Mouse (Mus musculus) embryonic facial prominence, embryonic 15.5 days (tissue): Measurements from ENCODE around the gene Proz. TPM values are rescaled to one million over a fixed set of nuclear protein-coding genes. Genes with fewer than 3 reads are reported as not detected.

Experiments
- ATAC-seq: fragments of 200-750 bp; cut with Nextera tagmentation; 2 replicates; pipeline ENCODE4 v1.8.0; 2017; ENCODE audit warnings: low read depth, moderate TSS enrichment; ENCODE audit not compliant: insufficient number of reproducible peaks, low FRiP score, low TSS enrichment
- H3K27ac ChIP-seq: fragments of 300-500 bp; sonication (generic); replicated peaks from 2 replicates; pipeline ENCODE4 v1.5.1; 2015; ENCODE audit warnings: mild to moderate bottlenecking, inconsistent platforms
- H3K27me3 ChIP-seq: fragments of 300-500 bp; sonication (generic); 2 replicates; pipeline ENCODE4 v1.6.1; 2015; ENCODE audit warnings: inconsistent platforms
- H3K36me3 ChIP-seq: fragments of 300-500 bp; sonication (generic); 2 replicates; pipeline ENCODE4 v1.6.1; 2015; ENCODE audit warnings: mild to moderate bottlenecking, inconsistent platforms
- H3K4me1 ChIP-seq: fragments of 300-500 bp; sonication (generic); 2 replicates; pipeline ENCODE4 v1.6.1; 2015; ENCODE audit warnings: inconsistent platforms
- H3K4me2 ChIP-seq: fragments of 300-500 bp; sonication (generic); replicated peaks from 2 replicates; pipeline ENCODE4 v1.6.1; 2015; ENCODE audit warnings: mild to moderate bottlenecking, inconsistent platforms
- H3K4me3 ChIP-seq: fragments of 300-500 bp; sonication (generic); replicated peaks from 2 replicates; pipeline ENCODE4 v1.5.1; 2015; ENCODE audit warnings: mild to moderate bottlenecking, inconsistent platforms
- H3K9ac ChIP-seq: fragments of 300-500 bp; sonication (generic); 2 replicates; pipeline ENCODE4 v1.6.1; 2015; ENCODE audit warnings: inconsistent platforms
- H3K9me3 ChIP-seq: fragments of 300-500 bp; sonication (generic); replicated peaks from 2 replicates; pipeline ENCODE4 v1.6.1; 2016; ENCODE audit warnings: inconsistent platforms
- WGBS: fragments of 180-500 bp; shearing (Covaris S2); methylation state at CpG from one replicate; pipeline ENCODE4 v1.1.7; 2015; 5-methylcytosine and 5-hydroxymethylcytosine counted together
- polyA plus RNA-seq: library from polyadenylated mRNA; unstranded; fragments of >200 nt; fragmentation: Nextera tagmentation; extraction: Ambion mirVana; gene quantifications from 2 replicates; pipeline ENCODE4 v1.2.1, GENCODE M21; 2015

The Proz gene
- polyA plus RNA-seq, 1 experiment from 2014 or later = 0.13 TPM

- no peak overlapping the region for H3K4me3 ChIP-seq
- no peak overlapping the region for H3K27ac ChIP-seq
- 80% methylated on average over 13 of the region's 13 CpGs for WGBS
- H3K9ac ChIP-seq = no peak overlapping the region
- H3K27me3 ChIP-seq = no peaks in the 10 kb centered on the region
- H3K9me3 ChIP-seq = no peaks in the 10 kb centered on the region
- no peaks in the 10 kb centered on the region for H3K36me3 ChIP-seq
- no peak overlapping the region for H3K4me2 ChIP-seq
- peaks cover 25% of the 10 kb centered on the region for H3K4me1 ChIP-seq
- no peak for ATAC-seq
These were observed 47.4 kb downstream of the Proz start for GRCm38 (mm10) chr8:13107990-13108638.

GRCm38 (mm10) chr8:13108967-13109366 is 48.3 kb downstream of the Proz start:
- WGBS = 83% methylated on average over 8 of the region's 8 CpGs
- no peak for ATAC-seq
- Histone ChIP-seq H3K9ac (no peak overlapping the region), H3K4me2 (no peak overlapping the region), H3K4me1 (peaks cover 19% of the 10 kb centered on the region), H3K27me3 (no peaks in the 10 kb centered on the region), H3K36me3 (peaks cover 8% of the 10 kb centered on the region), H3K27ac (no peak overlapping the region), H3K9me3 (no peaks in the 10 kb centered on the region), H3K4me3 (no peak overlapping the region)

GRCm38 (mm10) chr8:13109416-13109960 is 48.8 kb downstream of the Proz start:
- no peaks in the 10 kb centered on the region for H3K27me3 ChIP-seq
- H3K4me2 ChIP-seq = no peak overlapping the region
- 56% methylated on average over 1 of the region's 1 CpGs for WGBS
- peaks cover 12% of the 10 kb centered on the region for H3K36me3 ChIP-seq
- H3K9me3 ChIP-seq = no peaks in the 10 kb centered on the region
- H3K9ac ChIP-seq = no peak overlapping the region
- H3K4me3 ChIP-seq = no peak overlapping the region
- no peak overlapping the region for H3K27ac ChIP-seq
- no peak for ATAC-seq
- peaks cover 16% of the 10 kb centered on the region for H3K4me1 ChIP-seq

- Histone ChIP-seq H3K9me3 (no peaks in the 10 kb centered on the region), H3K4me2 (no peak overlapping the region), H3K9ac (no peak overlapping the region), H3K27ac (no peak overlapping the region), H3K36me3 (peaks cover 22% of the 10 kb centered on the region), H3K4me1 (peaks cover 10% of the 10 kb centered on the region), H3K27me3 (no peaks in the 10 kb centered on the region), H3K4me3 (no peak overlapping the region)
- no peak for ATAC-seq
- 83% methylated on average over 11 of the region's 11 CpGs for WGBS
These were observed 51.2 kb downstream of the Proz start for GRCm38 (mm10) chr8:13111917-13112316.

GRCm38 (mm10) chr8:13113232-13113631 is 52.5 kb downstream of the Proz start:
- Histone ChIP-seq H3K27me3 (no peaks in the 10 kb centered on the region), H3K4me2 (no peak overlapping the region), H3K9me3 (no peaks in the 10 kb centered on the region), H3K36me3 (peaks cover 32% of the 10 kb centered on the region), H3K27ac (no peak overlapping the region), H3K4me3 (no peak overlapping the region), H3K4me1 (peaks cover 2% of the 10 kb centered on the region; the same call in 1 of the 2 replicates), H3K9ac (no peak overlapping the region)
- no peak for ATAC-seq
- WGBS = 91% methylated on average over 4 of the region's 4 CpGs

- Histone ChIP-seq H3K27me3 (no peaks in the 10 kb centered on the region), H3K36me3 (peaks cover 52% of the 10 kb centered on the region)
These were observed 56.4 kb downstream of the Proz start for GRCm38 (mm10) chr8:13117096-13117495.

GRCm38 (mm10) chr8:13118516-13118915 is 57.8 kb downstream of the Proz start:
- Histone ChIP-seq H3K9me3 (no peaks in the 10 kb centered on the region), H3K9ac (no peak overlapping the region), H3K36me3 (peaks cover 60% of the 10 kb centered on the region), H3K4me1 (no peaks in the 10 kb centered on the region), H3K4me3 (no peak overlapping the region), H3K27me3 (no peaks in the 10 kb centered on the region), H3K4me2 (no peak overlapping the region), H3K27ac (no peak overlapping the region)
- ATAC-seq = no peak
- 87% methylated on average over 3 of the region's 3 CpGs for WGBS

More at GRCm38 (mm10) chr8:13117096-13117495, 56.4 kb downstream of the Proz start:
- ATAC-seq = no peak
- Histone ChIP-seq H3K9ac (no peak overlapping the region), H3K27ac (no peak overlapping the region), H3K4me3 (no peak overlapping the region), H3K9me3 (no peaks in the 10 kb centered on the region), H3K4me2 (no peak overlapping the region), H3K4me1 (no peaks in the 10 kb centered on the region)
- WGBS = 91% methylated on average over 2 of the region's 2 CpGs

GRCm38 (mm10) chr8:13120882-13121665 is 60.4 kb downstream of the Proz start:
- Histone ChIP-seq H3K4me3 (no peak overlapping the region), H3K36me3 (peaks cover 66% of the 10 kb centered on the region), H3K9ac (no peak overlapping the region), H3K4me2 (no peak overlapping the region), H3K9me3 (no peaks in the 10 kb centered on the region), H3K4me1 (no peaks in the 10 kb centered on the region), H3K27ac (no peak overlapping the region), H3K27me3 (no peaks in the 10 kb centered on the region)
- WGBS = 93% methylated on average over 7 of the region's 7 CpGs
- no peak for ATAC-seq

GRCm38 (mm10) chr8:13122887-13123421 is 62.2 kb downstream of the Proz start:
- Histone ChIP-seq H3K36me3 (peaks cover 74% of the 10 kb centered on the region), H3K9ac (no peak overlapping the region), H3K27ac (no peak overlapping the region), H3K9me3 (no peaks in the 10 kb centered on the region), H3K4me3 (no peak overlapping the region), H3K27me3 (no peaks in the 10 kb centered on the region), H3K4me2 (no peak overlapping the region), H3K4me1 (no peaks in the 10 kb centered on the region)
- WGBS = 88% methylated on average over 7 of the region's 7 CpGs
- no peak for ATAC-seq

GRCm38 (mm10) chr8:13124897-13125296 is 64.2 kb downstream of the Proz start:
- Histone ChIP-seq H3K27ac (no peak overlapping the region), H3K4me2 (no peak overlapping the region), H3K9me3 (no peaks in the 10 kb centered on the region), H3K4me3 (no peak overlapping the region), H3K27me3 (no peaks in the 10 kb centered on the region), H3K9ac (no peak overlapping the region), H3K36me3 (peaks cover 83% of the 10 kb centered on the region), H3K4me1 (no peaks in the 10 kb centered on the region)
- 95% methylated on average over 8 of the region's 8 CpGs for WGBS
- no peak for ATAC-seq
